In genomic region chr8:106761867-106762523, GRCm38 (mm10) we compare ENCODE assay signal across 10 mouse cellular contexts.
DNase-seq lines count a peak whose midpoint lies in the region; ATAC-seq and TF ChIP-seq lines count a peak whose summit lies in the region.
"Had no signal": no experiment of that assay in that cellular context is flagged by ENCODE, and none has a peak within 500 bp of the region (broad histone marks: within the 10 kb centered on the region; RNA-seq: fewer than 3 reads in every experiment).

No protein-coding gene starts in this region.

- ATAC-seq in lung, embryonic 14.5 days (ENCODE audit: insufficient read depth), result peak; percentile 75; the same call in 1 of the 2 replicates
- no peak for ATAC-seq in embryonic facial prominence, embryonic 14.5 days (ENCODE audit: low read depth)
- ATAC-seq in hindbrain, embryonic 16.5 days, result peak; percentile 54; the same call in 1 of the 2 replicates

- H3K36me3 ChIP-seq in lung, embryonic 14.5 days (ENCODE audit: insufficient read depth), result peaks cover 3% of the 10 kb centered on the region; the same call in 1 of the 2 replicates
- H3K36me3 ChIP-seq in embryonic facial prominence, embryonic 14.5 days (ENCODE audit: control insufficient read depth, insufficient read depth, low read length), result no peaks in the 10 kb centered on the region
- H3K36me3 ChIP-seq in hindbrain, embryonic 16.5 days (ENCODE audit: control insufficient read depth, insufficient read depth, low read length), result no peaks in the 10 kb centered on the region

- no peak for TF ChIP-seq CTCF in lung, embryonic 14.5 days (IDR thresholded peaks at IDR 0.05; ENCODE audit: low read depth)
- no peak for TF ChIP-seq CTCF in lung, adult 2 months (IDR thresholded peaks at IDR 0.05; ENCODE audit: insufficient read depth, low read length)

- DNase-seq in lung, embryonic 14.5 days, result peak; percentile 65
- no peak for DNase-seq in lung, adult 2 months
- DNase-seq in embryonic facial prominence, embryonic 14.5 days (ENCODE audit: low spot score), result peak; percentile 49
- DNase-seq in retina, embryonic 14.5 days (ENCODE audit: low spot score), result peak; percentile 68
- DNase-seq in spleen, adult 12 weeks (ENCODE audit: low spot score), result no peak
- DNase-seq in heart, adult 18-20 months, result no peak
- DNase-seq in spleen, postnatal 10 days (ENCODE audit: low spot score in 2 of 2), result no peak
- DNase-seq: thymus, postnatal 25 days had no signal

- no peaks in the 10 kb centered on the region for H3K9me3 ChIP-seq in lung, embryonic 14.5 days (ENCODE audit: low read depth, low read length)
- no peaks in the 10 kb centered on the region for H3K9me3 ChIP-seq in embryonic facial prominence, embryonic 14.5 days (ENCODE audit: control insufficient read depth, low read length)
- no peaks in the 10 kb centered on the region for H3K9me3 ChIP-seq in hindbrain, embryonic 16.5 days (ENCODE audit: control insufficient read depth, low read length)
- H3K9me3 ChIP-seq: G1E had no signal

- H3K4me1 ChIP-seq in lung, embryonic 14.5 days (ENCODE audit: insufficient read depth), result no peaks in the 10 kb centered on the region
- no peaks in the 10 kb centered on the region for H3K4me1 ChIP-seq in lung, adult 2 months (ENCODE audit: control insufficient read depth, insufficient read depth, low read length)
- H3K4me1 ChIP-seq in embryonic facial prominence, embryonic 14.5 days (ENCODE audit: control insufficient read depth, insufficient read depth, low read length), result peaks cover 17% of the 10 kb centered on the region
- H3K4me1 ChIP-seq in hindbrain, embryonic 16.5 days (ENCODE audit: control insufficient read depth, insufficient read depth, low read depth, low read length), result peaks cover 13% of the 10 kb centered on the region

- no peak overlapping the region for H3K4me3 ChIP-seq in lung, embryonic 14.5 days (ENCODE audit: low read depth, low read length)
- no peak overlapping the region for H3K4me3 ChIP-seq in lung, adult 2 months (replicated peaks; ENCODE audit: extremely low read depth, low read depth, low read length)
- H3K4me3 ChIP-seq in embryonic facial prominence, embryonic 14.5 days (ENCODE audit: low read depth, low read length), result no peak overlapping the region
- H3K4me3 ChIP-seq in hindbrain, embryonic 16.5 days (ENCODE audit: low read length), result no peak overlapping the region

- H3K27ac ChIP-seq in lung, embryonic 14.5 days (ENCODE audit: low read depth), result no peak overlapping the region
- 0 out of 2 replicates have a peak overlapping the region, but pooled peaks have one; percentile 35 for H3K27ac ChIP-seq in embryonic facial prominence, embryonic 14.5 days (replicated peaks; ENCODE audit: low read depth, low read length)
- no peak overlapping the region for H3K27ac ChIP-seq in hindbrain, embryonic 16.5 days (ENCODE audit: low read depth, low read length)

- no peak overlapping the region; the same call in 1 of the 2 replicates for H3K9ac ChIP-seq in lung, embryonic 14.5 days
- H3K9ac ChIP-seq in embryonic facial prominence, embryonic 14.5 days (ENCODE audit: low read depth, low read length), result no peak overlapping the region
- H3K9ac ChIP-seq in hindbrain, embryonic 16.5 days (ENCODE audit: low read depth, low read length), result no peak overlapping the region

- 26% methylated on average over 7 of the region's 7 CpGs for WGBS in lung, embryonic 14.5 days
- WGBS in lung, adult 2 months, result 50% methylated on average over 7 of the region's 7 CpGs
- WGBS in embryonic facial prominence, embryonic 14.5 days, result 25% methylated on average over 7 of the region's 7 CpGs
- 18% methylated on average over 7 of the region's 7 CpGs for WGBS in hindbrain, embryonic 16.5 days

- no peak for TF ChIP-seq POLR2A in lung, adult 2 months (IDR thresholded peaks at IDR 0.05; ENCODE audit: borderline replicate concordance, extremely low read depth, low read depth, low read length)

- no peaks in the 10 kb centered on the region for H3K27me3 ChIP-seq in lung, embryonic 14.5 days (ENCODE audit: insufficient read depth, low read length)
- no peaks in the 10 kb centered on the region for H3K27me3 ChIP-seq in embryonic facial prominence, embryonic 14.5 days (replicated peaks; ENCODE audit: control insufficient read depth, insufficient read depth, low read length)
- H3K27me3 ChIP-seq in hindbrain, embryonic 16.5 days (replicated peaks; ENCODE audit: control insufficient read depth, insufficient read depth, low read length), result no peaks in the 10 kb centered on the region

- H3K4me2 ChIP-seq in lung, embryonic 14.5 days, result no peak overlapping the region
- no peak overlapping the region for H3K4me2 ChIP-seq in embryonic facial prominence, embryonic 14.5 days (ENCODE audit: low read depth, low read length)
- no peak overlapping the region for H3K4me2 ChIP-seq in hindbrain, embryonic 16.5 days (ENCODE audit: low read length)

Comparison
In these comparisons a context has a peak if more than half of its experiments do, and no peak if none do; other contexts are left out.
1. DNase-seq: peak in lung, embryonic 14.5 days (single experiment), embryonic facial prominence, embryonic 14.5 days (single experiment) and retina, embryonic 14.5 days (single experiment); none in lung, adult 2 months (single experiment), spleen, adult 12 weeks (single experiment), heart, adult 18-20 months (0 of 2) and spleen, postnatal 10 days (0 of 2).